Mouse (Mus musculus) adrenal gland, postnatal 25 days (tissue): ENCODE measurements around the gene Tmem208. TPM values are rescaled to one million over a fixed set of nuclear protein-coding genes. Genes with fewer than 3 reads are reported as not detected.
A peak's percentile ranks its signal among the peaks of the same experiment; 100 is the strongest.

Experiments used
- DNase-seq: peaks from one replicate; pipeline ENCODE4 v3.0.0; 2021; ENCODE audit warnings: mixed read lengths
- total RNA-seq: library from RNA; stranded (reverse); gene quantifications from 2 replicates; pipeline ENCODE4 v1.2.3, GENCODE M21; 2021

The Tmem208 gene
- total RNA-seq, 1 experiment from 2014 or later = 61.4 TPM

DNA sequence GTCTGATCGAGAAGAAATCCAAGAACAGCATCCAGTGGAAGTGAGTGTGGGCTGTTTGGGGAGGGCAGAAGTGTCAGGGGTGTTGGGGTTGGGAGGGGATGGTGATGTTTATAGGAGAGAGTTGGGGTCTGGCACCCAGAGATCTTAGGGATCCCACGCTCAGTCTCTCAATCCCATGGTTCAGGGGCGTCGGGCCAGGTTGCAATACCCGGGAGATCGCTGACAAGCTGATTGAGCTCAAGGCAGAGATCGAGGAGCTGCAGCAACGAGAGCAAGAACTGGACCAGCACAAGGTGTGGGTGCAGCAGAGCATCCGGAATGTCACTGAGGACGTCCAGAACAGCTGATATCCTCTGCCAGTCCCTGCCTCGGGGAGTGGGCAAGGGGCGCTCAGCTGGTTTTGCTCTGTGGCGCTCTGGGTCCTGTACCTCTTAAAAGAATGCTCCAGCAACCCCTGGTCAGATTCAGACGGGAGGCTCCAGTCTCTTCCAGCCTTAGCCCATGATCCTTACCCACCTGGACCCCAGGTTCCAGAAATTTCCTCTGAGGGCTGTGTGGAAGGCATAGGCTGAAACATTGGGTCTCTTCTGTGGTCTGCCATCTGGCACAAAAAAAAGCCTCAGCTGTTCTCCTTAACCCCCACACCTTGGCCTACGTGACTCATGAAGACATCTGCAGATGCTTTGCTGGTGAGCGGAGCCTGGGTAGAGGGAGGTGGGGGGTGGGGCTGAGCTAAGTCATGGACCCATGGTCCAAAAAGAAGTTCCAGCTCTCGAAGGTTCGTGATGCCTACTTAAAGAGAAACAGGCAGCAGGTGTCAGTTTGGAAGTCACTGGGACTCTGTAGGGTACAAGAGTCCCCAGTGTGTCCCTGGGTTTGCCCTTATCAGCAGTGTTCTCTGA, 27.6 kb upstream of the Tmem208 start:
- DNase-seq = no peak

DNA sequence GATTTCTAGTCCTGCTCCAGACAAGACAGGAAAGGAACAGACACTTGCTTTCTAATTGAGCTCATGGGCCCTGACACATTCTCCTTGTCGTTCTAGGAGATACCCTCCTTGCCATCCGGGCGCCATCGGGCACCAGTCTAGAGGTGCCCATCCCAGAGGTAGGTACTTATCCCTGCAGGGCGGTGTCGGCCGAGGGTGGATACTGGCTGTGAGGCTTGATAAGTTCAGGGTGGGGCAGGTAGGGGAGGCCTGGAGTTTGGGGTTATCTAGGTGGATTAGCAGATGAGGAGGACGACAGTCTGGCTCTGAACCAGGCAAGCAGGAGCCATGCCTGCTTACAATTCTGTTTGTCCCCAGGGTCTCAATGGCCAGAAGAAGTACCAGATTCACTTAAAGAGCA, 26.2 kb upstream of the Tmem208 start:
- DNase-seq = no peak

DNA sequence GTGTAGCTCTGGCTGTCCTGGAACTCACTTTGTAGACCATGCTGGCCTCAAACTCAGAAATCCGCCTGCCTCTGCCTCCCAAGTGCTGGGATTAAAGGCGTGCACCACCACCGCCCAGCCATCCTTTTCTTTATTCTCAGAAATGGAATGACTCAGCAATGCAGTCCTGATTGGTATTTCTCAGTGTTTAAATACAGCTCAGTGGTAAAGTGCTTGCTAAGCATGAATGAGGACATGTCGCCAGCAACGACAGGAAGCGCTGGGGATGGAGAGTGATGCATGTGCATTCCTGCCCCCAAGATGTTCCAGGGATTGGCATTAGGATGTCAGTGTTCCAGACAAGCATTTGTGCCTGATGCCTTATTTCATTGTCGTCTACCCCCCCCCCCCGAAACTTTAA, 22.8 kb upstream of the Tmem208 start:
- DNase-seq = no peak

DNA sequence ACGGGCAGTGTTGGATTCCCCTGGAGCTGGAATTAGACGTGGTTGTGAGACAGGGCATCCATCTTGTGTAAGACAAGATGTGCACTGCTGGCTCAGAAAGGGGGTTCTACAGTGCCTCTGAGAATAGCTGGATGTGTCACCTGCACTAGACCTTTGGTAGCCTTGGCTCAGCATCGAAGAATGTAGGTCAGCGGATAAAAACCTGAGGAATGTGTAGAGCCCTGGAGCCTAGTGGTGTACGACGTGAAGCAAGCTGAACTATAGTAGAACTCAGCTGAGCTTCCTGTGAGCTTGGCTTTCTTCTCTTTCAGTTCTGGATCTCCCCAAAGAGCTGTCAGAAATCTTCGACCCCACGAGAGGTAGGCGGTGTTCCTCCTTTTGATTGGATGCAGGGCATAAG, 22.3 kb upstream of the Tmem208 start:
- DNase-seq = no peak

DNA sequence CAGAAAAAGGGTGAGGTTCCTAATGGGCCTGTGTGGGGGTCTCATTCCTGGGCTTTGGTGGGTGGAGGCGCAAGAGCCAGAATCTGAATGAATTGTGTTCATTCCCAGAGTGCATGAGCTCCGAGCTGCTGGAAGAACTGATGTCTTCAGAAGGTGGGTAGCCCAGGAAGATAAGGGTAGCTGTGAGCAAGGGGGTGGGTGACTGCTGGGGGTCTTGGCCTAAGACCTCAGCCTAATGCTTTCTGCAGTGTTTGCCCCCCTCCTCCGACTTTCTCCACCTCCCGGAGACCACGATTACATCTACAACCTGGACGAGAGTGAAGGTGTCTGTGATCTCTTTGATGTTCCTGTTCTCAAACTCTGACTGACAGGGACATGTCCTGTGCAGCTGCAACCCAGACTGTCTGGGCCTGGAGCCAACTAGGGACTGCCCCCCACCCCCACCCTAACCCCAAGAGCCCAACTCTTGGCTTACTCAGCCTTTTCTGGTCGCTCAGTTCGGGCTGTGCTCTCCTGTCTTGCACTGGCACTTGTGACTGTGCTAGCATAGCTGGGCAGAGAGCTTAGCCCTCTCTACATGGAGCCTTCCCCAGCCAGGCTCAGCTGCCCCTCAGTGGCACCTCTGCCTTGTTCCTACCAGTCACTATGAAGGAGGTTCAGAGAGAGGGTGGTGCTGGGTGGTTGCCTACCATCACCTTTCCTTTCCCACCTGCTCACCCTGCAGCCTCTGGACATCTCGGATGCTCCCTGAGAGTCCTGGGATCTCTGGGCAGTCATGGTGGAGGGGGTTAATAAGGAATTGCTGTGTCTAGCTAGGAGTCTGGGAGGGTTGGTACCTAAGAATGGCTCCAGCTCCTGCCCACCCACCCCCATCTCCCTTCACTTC, 21.6 kb upstream of the Tmem208 start:
- no peak for DNase-seq

DNA sequence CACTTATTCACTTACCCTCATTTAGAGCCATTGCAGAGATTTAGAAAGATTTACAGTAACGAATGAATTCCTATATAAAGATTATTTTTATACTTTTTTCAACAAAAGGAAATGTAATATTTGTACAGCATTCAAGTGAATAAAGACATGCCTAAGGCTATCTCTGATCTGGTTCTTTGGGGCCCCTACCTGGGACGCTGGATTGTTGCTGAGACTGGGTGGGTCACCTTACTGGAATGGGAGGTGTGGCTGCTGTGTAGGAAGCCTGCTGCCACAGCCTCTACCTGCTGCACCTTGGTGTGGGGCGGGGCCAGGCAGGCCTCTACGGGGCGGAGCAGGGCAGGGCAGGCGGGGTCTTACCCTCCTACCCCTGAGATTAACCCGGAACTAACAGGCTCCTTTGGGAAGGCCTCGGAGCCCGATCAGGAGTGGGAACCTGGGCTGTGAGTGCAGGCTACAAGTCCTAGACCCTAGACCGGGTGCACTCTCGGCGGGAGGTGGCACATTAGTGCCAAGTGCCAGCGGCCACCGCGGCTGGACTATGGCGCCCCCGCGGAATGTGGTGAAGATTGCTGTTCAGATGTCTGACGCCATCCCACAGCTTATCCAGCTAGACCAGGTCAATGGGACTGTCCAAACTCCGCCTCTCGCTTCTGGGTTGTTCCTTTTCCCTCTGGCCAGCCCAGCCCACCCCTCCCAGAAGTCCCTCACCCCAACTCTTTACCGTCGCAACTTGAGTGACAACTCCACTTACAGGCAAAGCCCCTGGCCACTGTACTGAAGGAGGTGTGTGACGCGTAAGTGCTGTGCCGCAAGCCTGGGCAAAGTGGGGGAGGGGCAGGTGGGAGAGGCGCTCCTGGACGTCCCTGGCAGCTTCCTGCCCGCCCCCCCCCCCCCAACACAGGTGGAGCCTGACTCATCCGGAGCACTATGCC, 20.7 kb upstream of the Tmem208 start, which contains the start of gene Elmo3:
TSS of gene Elmo3 (plus strand) at position 391 of the 935 bp plus-strand sequence.
- DNase-seq = peak; percentile 69

DNA sequence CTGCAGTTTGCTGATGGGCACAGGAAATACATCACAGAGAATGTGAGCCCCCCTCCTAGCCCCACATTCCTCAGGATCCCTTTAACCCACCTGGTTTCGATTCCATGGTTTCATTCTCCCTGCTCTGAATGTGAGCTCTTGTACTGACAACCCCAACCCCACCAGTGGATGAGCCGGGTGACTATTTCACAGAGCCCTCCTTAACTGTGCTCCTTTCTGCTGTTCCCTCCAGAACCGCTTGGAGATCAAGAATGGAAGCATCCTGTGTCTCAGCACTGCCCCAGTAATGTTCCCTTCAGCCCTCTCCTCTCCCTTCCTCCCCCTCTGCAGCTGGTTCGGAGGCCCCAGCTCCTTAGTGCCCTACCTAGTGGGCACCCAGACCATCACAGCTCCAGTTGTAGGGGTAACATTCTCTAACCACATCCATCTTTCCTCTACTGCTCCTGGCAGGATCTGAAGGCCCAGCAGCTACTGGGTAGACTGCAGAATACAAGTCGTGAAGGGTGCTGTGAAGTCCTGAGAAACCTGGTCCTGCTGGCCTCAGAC, 19.9 kb upstream of the Tmem208 start:
- DNase-seq = no peak

DNA sequence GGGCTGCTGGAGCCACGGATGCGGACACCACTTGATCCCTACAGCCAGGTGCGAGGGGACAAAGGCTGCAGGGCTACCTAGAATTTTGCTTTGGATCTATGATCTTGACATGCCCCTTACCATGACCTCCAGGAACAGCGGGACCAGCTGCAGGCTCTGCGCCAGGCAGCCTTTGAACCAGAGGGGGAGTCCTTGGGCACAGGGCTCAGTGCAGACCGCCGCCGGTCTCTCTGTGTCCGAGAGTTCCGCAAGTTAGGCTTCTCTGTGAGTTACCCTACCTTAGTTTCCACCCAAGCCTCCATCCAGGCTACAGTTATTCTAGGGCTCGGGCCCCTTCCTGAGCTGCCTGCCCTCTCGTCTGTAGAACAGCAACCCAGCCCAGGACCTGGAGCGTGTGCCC, 18.5 kb upstream of the Tmem208 start:
- DNase-seq = no peak

DNA sequence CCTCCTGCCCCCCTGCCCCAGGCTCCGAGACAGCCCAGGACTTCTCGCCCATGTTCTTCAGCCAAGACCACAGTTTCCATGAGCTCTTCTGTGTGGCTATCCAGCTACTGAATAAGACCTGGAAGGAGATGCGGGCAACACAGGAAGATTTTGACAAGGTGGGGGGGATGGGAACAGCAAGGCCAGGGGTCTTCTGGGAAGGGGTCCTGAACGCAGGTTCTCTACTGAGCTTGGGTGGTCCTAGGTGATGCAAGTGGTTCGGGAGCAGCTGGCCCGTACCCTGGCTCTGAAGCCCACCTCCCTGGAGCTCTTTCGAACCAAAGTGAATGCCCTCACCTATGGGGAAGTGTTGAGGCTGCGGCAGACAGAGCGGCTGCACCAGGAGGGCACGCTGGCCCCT, 17.7 kb upstream of the Tmem208 start:
- no peak for DNase-seq

DNA sequence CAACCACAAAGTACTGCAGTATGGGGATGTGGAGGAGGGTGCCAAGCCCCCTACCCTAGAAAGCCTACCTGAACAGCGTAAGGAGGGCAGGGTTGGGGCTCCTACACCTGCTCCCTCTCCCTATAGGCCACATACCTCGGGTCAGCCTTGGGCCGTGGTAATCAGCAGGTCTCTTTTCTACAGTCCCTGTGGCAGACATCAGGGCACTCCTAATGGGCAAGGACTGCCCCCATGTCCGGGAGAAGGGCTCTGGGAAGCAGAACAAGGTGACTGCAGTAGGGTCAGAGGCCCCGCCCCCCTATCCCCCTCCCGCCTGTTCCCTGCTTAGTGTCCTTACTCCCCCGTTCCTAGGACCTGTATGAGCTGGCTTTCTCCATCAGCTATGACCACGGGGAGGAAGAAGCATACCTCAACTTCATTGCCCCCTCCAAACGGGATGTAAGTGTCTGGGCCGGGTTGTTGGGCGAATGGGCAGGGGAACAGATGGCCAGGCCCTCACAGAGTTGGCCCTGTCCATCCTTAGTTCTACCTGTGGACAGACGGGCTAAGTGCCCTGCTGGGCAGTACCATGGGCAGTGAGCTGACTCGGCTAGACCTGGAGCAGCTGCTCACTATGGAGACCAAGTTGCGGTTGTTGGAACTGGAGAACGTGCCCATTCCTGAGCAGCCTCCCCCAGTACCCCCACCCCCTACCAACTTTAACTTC, 16.9 kb upstream of the Tmem208 start:
- no peak for DNase-seq

DNA sequence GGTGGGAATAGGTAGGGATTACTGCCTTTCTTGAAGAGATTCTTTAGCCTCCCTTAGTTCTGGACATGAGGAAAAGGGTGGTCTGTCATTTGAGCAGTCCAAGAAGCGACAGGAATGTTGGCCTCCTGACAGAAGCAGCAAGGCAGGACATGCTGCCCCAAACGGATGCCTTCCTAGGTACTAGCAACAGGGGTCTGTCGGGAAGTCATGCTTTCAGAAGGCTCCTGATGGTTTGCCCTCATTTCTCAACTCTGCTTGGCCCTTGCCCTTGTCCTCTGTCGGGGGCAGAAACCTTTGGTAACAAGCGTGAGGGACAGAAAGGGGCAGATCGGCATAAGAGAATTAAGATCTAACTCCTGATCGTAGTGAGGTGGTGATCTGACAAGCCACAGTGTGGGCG, 16.0 kb upstream of the Tmem208 start:
- no peak for DNase-seq

DNA sequence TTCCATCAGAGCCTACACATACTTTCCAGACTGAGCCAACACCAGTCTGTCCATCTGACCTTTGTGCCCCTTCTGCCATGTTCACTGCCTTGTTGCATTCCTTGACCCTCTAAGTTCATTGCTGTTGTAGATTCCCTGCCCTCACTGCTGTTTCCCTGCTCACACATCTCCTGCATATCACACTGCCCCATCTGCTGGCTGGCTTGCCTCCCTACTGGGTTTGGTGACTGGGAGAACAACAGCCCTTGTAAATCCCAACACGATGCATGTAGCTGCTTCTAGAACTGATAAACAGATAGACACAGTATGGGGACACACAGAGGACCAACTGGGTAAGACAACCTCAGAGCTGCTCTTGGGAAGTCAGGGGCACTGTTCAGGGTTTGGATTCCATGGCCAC, 14.4 kb upstream of the Tmem208 start:
- DNase-seq = no peak

DNA sequence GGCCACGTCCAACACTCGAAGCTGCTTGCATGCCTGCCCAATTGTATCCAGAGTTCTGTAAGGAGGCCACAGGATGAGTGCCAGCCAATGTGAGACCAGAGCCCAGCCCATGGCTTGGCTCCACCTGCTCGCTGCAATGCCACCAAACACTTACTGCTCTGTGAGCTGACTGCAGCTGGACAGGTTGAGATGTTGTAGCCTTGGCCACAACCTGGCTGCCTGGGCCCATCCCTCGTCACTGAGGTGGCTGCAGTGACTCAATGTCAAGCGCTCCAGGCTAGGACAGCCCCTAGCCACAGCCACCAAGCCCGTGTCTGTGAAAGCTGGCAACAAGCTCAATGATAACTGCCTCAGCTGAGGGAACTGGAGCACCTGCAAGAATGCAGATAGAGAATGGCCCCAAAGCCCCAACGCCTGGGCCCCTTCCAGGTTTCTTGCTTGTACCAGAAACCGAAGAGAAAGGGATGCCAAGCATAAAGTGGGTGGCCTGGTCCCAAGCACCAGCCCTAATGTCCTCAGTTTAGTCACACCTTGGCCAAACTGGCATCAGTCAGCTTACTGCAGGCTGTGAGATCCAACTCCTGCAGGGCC, 13.2 kb upstream of the Tmem208 start:
- DNase-seq = no peak

DNA sequence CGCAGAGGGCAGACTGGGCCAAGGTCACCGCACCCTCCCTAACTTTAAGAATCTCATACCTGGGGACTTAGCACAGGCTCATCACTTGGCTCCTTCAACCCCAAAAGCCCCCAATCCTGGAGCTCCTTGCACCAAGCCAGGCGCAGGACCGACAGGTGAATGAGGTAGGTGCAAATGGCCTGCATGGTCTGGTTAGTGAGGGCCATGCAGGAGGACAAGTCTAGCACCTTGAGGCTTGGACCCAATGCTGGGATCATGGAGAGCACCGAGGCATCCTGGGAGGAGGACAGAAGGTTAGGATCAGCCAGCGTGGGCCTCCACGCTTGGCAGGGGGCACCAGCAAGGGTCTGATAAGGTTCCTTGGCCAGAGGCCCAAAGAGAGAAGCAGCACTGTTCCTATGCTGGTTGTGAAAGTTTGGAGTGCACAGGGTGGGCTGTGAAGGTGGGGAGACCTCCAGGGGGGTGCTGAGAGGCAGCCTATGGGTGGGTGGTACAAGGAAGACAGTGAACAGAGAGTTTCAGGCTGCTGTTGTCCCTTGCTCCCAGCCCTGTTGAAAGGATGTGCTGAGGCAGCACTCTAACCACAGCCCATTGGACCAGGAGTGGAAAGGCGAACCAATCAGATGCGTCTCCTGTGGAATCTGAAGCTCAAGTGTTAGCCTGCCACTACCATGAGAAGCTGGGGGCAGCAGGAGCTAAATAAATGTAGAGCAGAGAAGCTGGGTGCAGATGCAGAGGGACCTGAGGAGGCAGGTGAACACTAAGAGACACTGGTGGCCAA, 12.3 kb upstream of the Tmem208 start:
- no peak for DNase-seq

DNA sequence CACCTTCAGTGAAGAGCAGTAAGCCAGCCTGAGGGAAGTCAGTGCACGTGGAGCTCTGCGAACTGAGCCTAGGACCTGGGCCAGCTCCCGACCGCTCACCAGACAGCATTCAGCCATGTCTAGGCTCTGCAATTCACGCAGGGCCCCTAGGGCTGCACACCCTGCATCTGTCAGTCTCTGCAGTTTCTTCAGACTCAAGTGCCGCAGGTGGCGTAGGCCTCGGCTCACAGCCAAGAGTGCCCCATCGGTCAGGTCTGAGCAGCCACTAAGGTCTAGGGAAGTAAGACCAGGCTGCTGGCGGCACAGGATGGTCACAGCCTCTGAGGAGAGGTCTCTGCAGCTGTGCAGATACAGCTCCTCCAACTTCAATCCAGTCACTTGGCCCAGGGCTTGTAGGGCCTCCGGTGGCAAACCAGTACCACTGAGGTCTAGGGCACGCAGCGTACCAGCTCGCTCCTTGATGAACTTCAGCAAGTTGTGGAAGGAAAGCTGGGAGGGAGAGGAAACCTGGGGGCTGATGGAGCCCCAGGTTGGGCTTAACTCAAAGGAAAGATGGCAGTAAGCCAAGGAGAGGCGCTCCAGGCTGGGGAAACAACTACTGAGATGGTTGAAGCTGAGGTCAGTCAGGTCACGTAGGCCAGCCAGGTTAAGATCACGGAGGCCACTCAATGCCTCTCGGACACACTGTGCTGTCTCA, 10.9 kb upstream of the Tmem208 start:
- DNase-seq = no peak

DNA sequence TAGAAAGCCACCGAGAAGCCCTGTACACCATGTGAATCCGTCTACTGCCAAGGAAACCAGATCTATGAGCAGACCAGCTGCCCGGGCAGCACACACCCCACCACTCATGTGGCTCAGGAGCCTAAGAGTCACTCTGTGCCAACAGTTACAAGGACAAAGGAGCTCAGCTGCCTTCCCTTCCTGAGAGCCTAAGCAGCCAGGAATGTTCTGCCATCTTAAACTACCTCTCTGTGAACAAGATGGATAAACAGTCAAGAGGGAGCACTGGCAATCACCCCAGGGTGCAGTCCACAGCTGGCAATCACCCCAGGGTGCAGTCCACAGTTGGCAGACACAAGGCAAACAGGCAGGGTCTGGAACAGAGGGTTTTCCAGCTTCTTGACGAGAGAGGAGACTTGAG, 8.2 kb upstream of the Tmem208 start:
- no peak for DNase-seq

DNA sequence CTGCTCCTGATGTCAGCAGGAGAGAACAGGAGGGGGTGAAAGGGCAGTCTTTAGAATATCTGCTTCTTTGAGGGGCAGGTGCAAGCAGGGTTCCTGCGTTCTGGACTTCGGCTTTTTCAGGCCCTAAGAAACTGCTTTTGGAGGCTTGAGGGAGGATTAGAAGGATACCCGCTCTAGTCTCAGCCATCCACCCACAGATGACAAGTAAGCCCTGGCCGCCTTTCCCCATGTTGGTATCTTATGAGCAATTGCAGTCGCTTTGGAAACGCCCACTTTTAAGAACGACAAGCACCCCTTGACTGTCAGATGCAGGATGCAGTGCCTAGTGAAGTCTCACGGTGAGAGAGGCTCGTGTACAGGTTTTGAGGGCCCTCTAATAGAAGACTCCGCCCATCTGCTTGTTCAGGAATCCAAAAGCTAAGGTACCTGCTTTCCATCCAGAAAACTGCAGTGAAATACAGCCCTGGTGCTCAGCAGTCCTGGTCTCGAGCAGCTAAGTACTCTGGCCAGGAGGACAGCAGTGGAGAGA, 7.4 kb upstream of the Tmem208 start:
- no peak for DNase-seq

DNA sequence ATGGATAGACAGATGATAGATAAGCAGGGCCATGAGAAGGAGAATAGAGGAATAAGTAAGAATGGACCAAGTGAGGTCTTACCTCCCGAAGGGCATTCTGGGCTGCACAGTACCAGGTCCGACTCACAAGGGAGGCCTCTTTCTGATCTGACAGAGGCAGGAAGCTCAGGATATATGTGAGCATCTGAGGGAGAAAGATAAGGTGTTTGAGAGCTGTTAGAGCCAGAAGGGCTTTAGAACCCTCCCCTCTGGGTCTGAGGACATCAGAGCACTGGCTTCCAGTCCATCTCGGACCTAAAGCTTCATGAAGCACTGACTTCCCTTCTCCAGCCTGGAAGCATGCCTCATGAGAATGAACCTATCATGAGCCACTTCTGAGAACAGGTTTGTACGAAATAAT, 3.0 kb upstream of the Tmem208 start:
- no peak for DNase-seq

DNA sequence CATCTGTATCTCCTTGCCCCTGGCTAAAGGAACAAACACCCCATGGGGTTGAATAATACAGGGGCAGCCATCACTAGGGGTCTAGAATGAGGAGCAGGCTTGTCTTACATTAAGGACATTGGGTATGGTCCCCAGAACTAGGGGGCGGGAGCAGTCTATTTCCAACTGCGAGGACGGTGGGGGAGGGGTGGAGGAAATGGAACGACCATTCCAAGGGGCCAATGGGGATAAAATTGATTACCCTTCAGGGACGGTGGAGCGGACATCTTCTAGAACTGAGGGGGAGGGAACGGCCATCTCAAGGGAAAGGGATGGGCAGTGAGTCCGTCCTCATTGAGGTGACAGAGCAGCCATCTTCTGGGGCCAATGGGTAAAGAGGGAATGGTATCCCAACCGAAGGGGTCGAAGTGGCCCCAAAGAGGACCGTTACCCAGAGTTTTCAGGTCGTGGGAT, 487 bp upstream of the Tmem208 start:
- no peak for DNase-seq
